In genomic region chr11:68904375-68905137, GRCm38 (mm10) we compare ENCODE assay signal across 9 mouse cellular contexts. TPM values are rescaled to one million over a fixed set of nuclear protein-coding genes. Genes with fewer than 3 reads are reported as not detected.
A peak's percentile ranks its signal among the peaks of the same experiment; 100 is the strongest.
DNase-seq lines count a peak whose midpoint lies in the region; ATAC-seq and TF ChIP-seq lines count a peak whose summit lies in the region.
"Had no signal": no experiment of that assay in that cellular context is flagged by ENCODE, and none has a peak within 500 bp of the region (broad histone marks: within the 10 kb centered on the region; RNA-seq: fewer than 3 reads in every experiment).

No protein-coding gene starts in this region.

- H3K27me3 ChIP-seq in neural tube, embryonic 15.5 days (replicated peaks): no peaks in the 10 kb centered on the region
- H3K27me3 ChIP-seq in limb, embryonic 12.5 days: 0 out of 2 replicates have a peak, but pooled peaks cover 4% of the 10 kb centered on the region

- peak; percentile 19; the same call in 1 of the 2 replicates for TF ChIP-seq CTCF in bone marrow, adult 2 months (IDR thresholded peaks at IDR 0.05; ENCODE audit: control insufficient read depth, insufficient read depth, low read length)

- DNase-seq in neural tube, embryonic 10.5 days (ENCODE audit: extremely low spot score, low spot score): peak; percentile 72
- peak; percentile 55 for DNase-seq in fibroblast of lung, adult 2 months (ENCODE audit: low read depth)
- peak; percentile 92 for DNase-seq in kidney, adult 9 months
- peak; percentile 74 for DNase-seq in retina, postnatal 7 days (ENCODE audit: low read depth, low spot score)
- DNase-seq in yolk sac, embryonic 10.5 days (ENCODE audit: low spot score): peak; percentile 50

- H3K36me3 ChIP-seq in neural tube, embryonic 15.5 days: peaks cover 42% of the 10 kb centered on the region
- H3K36me3 ChIP-seq in limb, embryonic 12.5 days: peaks cover 51% of the 10 kb centered on the region

- WGBS in neural tube, embryonic 15.5 days: 86% methylated on average over 8 of the region's 8 CpGs
- 76% methylated on average over 8 of the region's 8 CpGs for WGBS in bone marrow, adult 2 months
- WGBS in limb, embryonic 12.5 days: 84% methylated on average over 8 of the region's 8 CpGs

- no peak overlapping the region for H3K4me2 ChIP-seq in neural tube, embryonic 15.5 days
- H3K4me2 ChIP-seq in limb, embryonic 12.5 days: no peak overlapping the region

- no peak overlapping the region for H3K4me3 ChIP-seq in neural tube, embryonic 15.5 days (replicated peaks)
- no peak overlapping the region for H3K4me3 ChIP-seq in bone marrow, adult 2 months (replicated peaks; ENCODE audit: control insufficient read depth, low read depth, low read length)
- H3K4me3 ChIP-seq in limb, embryonic 12.5 days (replicated peaks): no peak overlapping the region

- H3K9me3 ChIP-seq in neural tube, embryonic 15.5 days (replicated peaks): no peaks in the 10 kb centered on the region
- no peaks in the 10 kb centered on the region for H3K9me3 ChIP-seq in limb, embryonic 12.5 days

- TF ChIP-seq POLR2A in bone marrow, adult 2 months (IDR thresholded peaks at IDR 0.05; ENCODE audit: borderline replicate concordance, control insufficient read depth, low read depth, low read length): no peak

- H3K27ac ChIP-seq in neural tube, embryonic 15.5 days (replicated peaks): no peak overlapping the region
- no peak overlapping the region for H3K27ac ChIP-seq in bone marrow, adult 2 months (ENCODE audit: control insufficient read depth, insufficient read depth, low read depth, low read length, poor library complexity)
- H3K27ac ChIP-seq in limb, embryonic 12.5 days: peak overlapping the region; percentile 62; the same call in 1 of the 2 replicates

- peaks cover 20% of the 10 kb centered on the region for H3K4me1 ChIP-seq in neural tube, embryonic 15.5 days
- H3K4me1 ChIP-seq in bone marrow, adult 2 months (ENCODE audit: control insufficient read depth, insufficient read depth, low read length): no peaks in the 10 kb centered on the region; the same call in 1 of the 2 replicates
- H3K4me1 ChIP-seq in limb, embryonic 12.5 days (replicated peaks): peaks cover 7% of the 10 kb centered on the region; the same call in 1 of the 2 replicates

- H3K9ac ChIP-seq in neural tube, embryonic 15.5 days (replicated peaks): no peak overlapping the region
- H3K9ac ChIP-seq in limb, embryonic 12.5 days (replicated peaks): no peak overlapping the region

- no peak for ATAC-seq in neural tube, embryonic 15.5 days (ENCODE audit: low FRiP score)
- no peak for ATAC-seq in limb, embryonic 12.5 days (ENCODE audit: insufficient number of reproducible peaks, insufficient read depth, low FRiP score, low TSS enrichment, low read depth)

RNA-seq across cellular contexts. Expression of gene Rpl26, which starts 3.2 kb away (rescaled TPM):
- 597 and 626 TPM in 2 replicates for polyA plus RNA-seq in neural tube, embryonic 15.5 days (2015; fragmentation: Nextera tagmentation; extraction: Ambion mirVana)
- 2,007 and 3,389 TPM in 2 replicates for polyA plus RNA-seq in bone marrow, adult 2 months (2011; ENCODE audit: insufficient read depth, insufficient read length, low replicate concordance, missing spikeins)
- 1,086 and 1,101 TPM in 2 replicates for polyA plus RNA-seq in limb, embryonic 12.5 days (2016; fragmentation: Nextera tagmentation; extraction: Ambion mirVana)

RNA-seq across cellular contexts. Expression of gene Rnf222, which starts 16.2 kb away (rescaled TPM):
- not detected in 2 replicates for polyA plus RNA-seq in neural tube, embryonic 15.5 days (2015; fragmentation: Nextera tagmentation; extraction: Ambion mirVana)
- polyA plus RNA-seq in bone marrow, adult 2 months (2011; ENCODE audit: insufficient read depth, insufficient read length, low replicate concordance, missing spikeins): 1.4 TPM in 1 of 2 replicates, not detected in the other
- polyA plus RNA-seq in limb, embryonic 12.5 days (2016; fragmentation: Nextera tagmentation; extraction: Ambion mirVana): 0.05 TPM in 1 of 2 replicates, not detected in the other
- polyA plus RNA-seq: heart, embryonic 14.5 days had no signal

RNA-seq across cellular contexts. Expression of gene Odf4, which starts 22.3 kb away (rescaled TPM):
- 0.64 and 1.3 TPM in 2 replicates for polyA plus RNA-seq in neural tube, embryonic 15.5 days (2015; fragmentation: Nextera tagmentation; extraction: Ambion mirVana)
- not detected in 2 replicates for polyA plus RNA-seq in bone marrow, adult 2 months (2011; ENCODE audit: insufficient read depth, insufficient read length, low replicate concordance, missing spikeins)
- polyA plus RNA-seq in limb, embryonic 12.5 days (2016; fragmentation: Nextera tagmentation; extraction: Ambion mirVana): not detected in 2 replicates
- polyA plus RNA-seq: heart, embryonic 14.5 days had no signal

RNA-seq across cellular contexts. Expression of gene Ndel1, which starts 32.9 kb away (rescaled TPM):
- 111 and 115 TPM in 2 replicates for polyA plus RNA-seq in neural tube, embryonic 15.5 days (2015; fragmentation: Nextera tagmentation; extraction: Ambion mirVana)
- 21.2 and 25.6 TPM in 2 replicates for polyA plus RNA-seq in bone marrow, adult 2 months (2011; ENCODE audit: insufficient read depth, insufficient read length, low replicate concordance, missing spikeins)
- 69.5 and 74.7 TPM in 2 replicates for polyA plus RNA-seq in limb, embryonic 12.5 days (2016; fragmentation: Nextera tagmentation; extraction: Ambion mirVana)

RNA-seq across cellular contexts. Expression of gene Arhgef15, which starts 52.7 kb away (rescaled TPM):
- polyA plus RNA-seq in neural tube, embryonic 15.5 days (2015; fragmentation: Nextera tagmentation; extraction: Ambion mirVana): 23.2 and 27.3 TPM in 2 replicates
- 1.9 and 4.5 TPM in 2 replicates for polyA plus RNA-seq in bone marrow, adult 2 months (2011; ENCODE audit: insufficient read depth, insufficient read length, low replicate concordance, missing spikeins)
- polyA plus RNA-seq in limb, embryonic 12.5 days (2016; fragmentation: Nextera tagmentation; extraction: Ambion mirVana): 6.1 and 7.0 TPM in 2 replicates
